Mouse (Mus musculus) CD8-positive naive resting alpha-beta T cell, adult 2 months (primary cell): ENCODE measurements around the gene 2900026A02Rik.

Experiments used
- DNase-seq, 2 experiments: peaks; one replicate each; pipeline ENCODE4 v3.0.0; 2022; ENCODE audit warnings: low read depth in 2 of 2, low spot score in 2 of 2

Gene 2900026A02Rik

DNA sequence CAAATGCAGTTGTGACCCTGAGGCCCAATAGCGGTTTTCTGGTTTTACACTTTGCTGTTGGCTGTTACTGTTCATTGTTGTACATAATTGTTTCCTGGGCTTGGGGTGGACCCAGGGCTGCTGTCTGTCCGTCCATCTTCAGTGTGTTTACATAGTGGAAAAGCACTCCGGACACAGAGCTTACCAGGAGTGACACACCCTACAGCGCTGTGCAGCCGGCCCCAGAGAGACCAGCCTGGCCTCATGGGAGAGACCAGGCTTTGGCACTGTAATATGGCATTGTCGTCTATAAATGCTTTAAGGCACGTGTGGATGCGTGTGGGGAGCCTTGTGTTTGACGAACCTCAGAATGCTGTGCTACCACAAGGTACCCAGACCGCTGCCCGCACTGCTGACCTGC lies 120.6 kb downstream of the 2900026A02Rik start:
- DNase-seq = no peak

DNA sequence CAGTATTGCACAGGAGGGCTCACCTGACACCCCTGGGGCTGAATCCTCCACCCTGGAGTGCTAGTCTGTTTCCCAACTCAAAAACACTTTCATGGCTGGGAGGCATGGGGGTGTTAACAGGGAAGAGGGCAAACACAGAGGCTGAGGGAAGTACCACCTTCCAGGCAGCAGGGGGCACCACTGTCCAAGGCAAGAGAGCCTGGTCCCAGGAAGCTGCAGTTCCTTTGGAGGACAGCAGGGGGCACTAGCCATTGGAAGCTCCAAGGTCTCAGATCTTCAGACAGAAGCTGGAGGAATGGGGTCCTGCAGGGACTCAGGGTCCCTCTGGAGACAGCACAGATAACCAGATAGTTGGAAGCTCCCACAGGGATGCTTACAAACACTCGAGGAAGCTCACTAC lies 121.5 kb downstream of the 2900026A02Rik start:
- peak; percentile 61 to 67 for DNase-seq

DNA sequence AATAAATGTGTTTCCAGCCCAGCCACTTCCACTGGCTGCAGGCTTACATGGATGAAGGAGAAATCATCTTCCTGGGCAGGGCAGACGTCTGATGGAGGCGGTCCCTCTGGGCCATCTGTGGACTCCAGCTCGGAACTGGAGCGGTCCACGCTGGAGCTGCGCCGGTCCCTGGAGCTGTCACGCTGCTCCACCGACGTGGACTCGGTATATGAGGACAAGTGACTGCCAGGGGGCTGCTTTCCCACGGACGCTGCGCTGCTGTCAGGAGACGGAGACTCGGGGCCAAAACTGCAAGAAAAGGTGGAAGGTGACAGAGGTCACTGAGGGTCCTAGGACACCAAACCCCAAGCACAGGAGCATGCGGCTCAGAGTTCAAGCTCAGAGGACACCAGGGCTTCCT lies 123.5 kb downstream of the 2900026A02Rik start:
- DNase-seq = no peak

DNA sequence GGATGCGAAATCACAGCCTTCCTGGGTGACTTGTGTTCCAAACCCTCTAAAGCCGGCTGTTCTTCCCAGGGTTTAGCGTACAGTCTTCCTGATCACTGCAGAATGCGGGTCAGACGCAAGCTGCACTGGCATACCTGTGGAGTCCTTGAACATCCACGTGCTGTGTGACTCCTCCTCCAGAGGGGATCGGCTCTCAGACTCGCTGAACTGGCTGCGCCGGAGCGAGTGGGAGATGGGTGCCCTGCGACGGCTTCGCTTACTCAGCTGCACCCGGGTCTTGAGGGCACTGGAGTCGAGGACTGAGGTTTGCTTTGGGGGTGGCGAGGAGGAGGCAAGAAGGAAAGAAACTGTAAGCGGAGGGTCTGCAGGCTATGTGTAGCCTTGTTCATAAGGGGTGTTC lies 125.6 kb downstream of the 2900026A02Rik start:
- DNase-seq = no peak

DNA sequence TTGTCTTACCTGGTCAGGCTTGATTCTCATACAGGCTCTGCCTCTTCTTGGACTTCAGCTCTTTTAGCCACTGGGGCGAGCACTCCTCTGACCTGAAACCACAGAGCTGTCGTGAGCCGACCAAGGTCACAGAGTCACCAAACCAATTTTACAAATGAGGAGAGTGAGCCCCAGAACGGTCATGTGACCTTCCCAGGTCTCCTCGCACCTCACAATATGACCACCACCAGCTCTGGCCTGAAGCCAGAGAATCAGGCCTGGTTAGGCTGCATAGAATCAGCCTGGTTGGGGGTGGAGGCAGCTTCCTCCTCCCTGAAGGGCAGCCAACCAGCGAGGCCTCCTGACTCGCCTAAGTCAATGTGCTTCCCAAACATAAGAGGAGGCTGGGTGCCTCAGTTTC lies 128.6 kb downstream of the 2900026A02Rik start:
- DNase-seq = no peak

DNA sequence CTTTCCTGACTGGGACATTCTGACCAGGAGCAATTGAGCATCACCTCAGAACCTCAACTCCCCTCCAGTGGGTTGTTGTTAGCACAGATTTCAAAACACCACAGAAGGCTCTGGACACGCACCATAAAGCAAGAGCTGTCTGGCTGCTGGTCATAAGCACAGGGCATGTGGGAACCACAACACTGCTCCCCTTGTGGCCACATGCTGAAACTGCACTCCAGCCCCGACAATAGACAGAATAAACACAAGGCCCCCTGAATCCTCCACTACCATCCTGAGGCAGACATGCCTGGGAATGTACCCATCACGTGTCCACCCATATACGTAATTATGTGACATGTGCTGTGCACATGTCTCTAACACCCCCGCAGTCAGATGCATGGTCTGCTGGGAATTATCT lies 129.9 kb downstream of the 2900026A02Rik start:
- peak in 1 of 2 experiments; percentile 22 for DNase-seq

DNA sequence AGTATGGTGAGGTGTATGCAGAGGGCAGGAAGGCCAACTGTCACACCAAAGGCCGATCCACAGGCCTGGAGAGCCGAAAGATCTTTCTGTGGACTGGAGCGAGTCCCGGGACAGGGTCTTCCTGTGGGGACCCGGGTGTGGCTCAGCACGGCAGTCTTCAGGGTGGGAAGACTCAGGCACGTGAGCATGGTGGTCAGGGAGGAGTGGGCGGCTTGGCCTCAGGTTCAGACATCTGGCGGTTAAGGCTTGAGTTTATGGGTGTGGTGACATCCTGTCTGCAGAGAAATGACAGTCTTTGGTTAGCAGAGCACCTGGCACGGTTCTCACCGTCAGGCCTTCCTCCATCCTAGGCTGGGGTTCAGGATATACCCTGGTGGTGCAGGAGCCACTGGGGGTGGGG lies 130.3 kb downstream of the 2900026A02Rik start:
- peak in 1 of 2 experiments; percentile 8 for DNase-seq

DNA sequence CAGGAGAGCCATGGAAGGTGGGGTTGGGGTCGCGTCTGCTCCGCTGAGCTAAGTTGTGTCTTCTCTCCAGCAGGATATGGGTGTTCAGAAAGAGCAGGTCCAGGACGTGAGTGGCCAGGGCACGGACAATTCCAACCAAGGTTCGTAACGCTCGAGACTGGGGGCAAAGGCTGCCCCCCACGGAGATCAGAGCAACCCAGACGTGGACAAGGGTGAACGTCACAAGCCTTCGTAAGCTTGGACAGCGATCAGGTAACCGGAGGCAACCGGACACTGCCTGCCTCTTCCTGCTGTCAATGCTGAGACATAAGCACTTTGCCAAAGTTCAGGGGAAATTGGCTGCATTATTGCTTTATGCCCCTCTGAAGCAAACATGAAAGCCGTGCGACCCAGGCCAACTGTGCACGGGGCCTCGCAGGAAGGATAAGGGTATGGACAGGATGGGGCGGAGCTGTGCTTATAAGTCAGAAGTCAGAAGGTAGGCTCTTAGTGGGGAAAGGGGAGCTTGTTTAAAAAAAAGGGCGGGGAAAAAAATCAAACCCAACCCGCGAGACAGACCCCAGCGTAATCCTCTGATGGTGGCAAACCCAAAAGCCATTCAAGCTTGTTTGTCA lies 130.9 kb downstream of the 2900026A02Rik start:
- no peak for DNase-seq

DNA sequence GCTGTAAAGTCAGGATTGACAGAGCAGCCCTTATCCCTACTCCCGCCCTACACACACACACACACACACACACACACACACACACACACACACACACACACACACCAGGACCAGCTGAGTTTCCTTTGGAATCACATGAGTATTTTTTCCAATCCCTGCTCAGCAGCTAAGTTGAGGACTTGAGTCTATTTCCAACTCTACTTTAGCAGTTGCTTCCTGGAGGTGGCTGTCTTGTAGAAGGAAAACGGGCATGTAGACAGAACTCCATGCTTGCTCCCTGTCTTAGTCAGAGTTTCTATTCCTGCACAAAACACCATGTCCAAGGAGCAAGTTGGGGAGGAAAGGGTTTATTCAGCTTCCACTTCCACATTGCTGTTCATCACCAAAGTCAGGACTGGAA lies 133.6 kb downstream of the 2900026A02Rik start:
- no peak for DNase-seq

DNA sequence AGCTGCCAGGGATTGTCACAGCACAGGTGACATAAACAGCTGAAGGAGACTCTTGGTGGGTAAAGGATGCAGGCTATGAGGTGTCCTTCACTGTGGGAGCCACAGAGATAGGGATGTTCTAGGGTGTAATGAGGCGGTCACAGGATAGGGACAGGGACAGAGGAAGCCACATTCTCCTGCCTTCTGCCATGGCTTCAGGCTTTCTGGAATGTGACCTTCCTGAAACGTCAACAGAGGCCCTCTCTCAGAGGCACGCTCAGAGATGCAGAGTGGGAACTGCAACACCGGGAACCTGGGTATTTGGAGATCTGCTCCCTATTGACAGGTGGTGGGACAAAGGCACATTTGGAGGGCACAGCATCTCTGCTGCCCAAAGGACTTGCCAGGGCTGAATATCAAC lies 134.0 kb downstream of the 2900026A02Rik start:
- DNase-seq = no peak

DNA sequence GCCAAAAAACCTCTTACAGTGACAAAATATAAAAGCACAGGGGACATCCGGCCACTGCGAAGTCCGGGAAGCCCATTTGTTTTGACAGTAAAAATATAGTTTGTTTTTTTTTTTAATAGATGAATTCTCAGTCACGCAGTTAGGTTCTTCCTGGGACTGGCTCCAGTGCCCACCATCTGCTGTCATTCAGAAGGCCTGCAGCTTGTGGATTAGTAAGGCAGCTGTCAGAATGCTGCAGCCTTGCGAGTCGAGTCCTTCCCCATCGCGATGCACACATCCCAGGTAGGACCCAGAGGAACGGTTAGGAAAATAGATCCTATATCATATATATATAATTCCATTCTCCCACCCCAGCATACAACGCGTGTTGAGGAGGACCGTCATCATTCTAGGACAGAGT lies 134.6 kb downstream of the 2900026A02Rik start:
- no peak for DNase-seq

DNA sequence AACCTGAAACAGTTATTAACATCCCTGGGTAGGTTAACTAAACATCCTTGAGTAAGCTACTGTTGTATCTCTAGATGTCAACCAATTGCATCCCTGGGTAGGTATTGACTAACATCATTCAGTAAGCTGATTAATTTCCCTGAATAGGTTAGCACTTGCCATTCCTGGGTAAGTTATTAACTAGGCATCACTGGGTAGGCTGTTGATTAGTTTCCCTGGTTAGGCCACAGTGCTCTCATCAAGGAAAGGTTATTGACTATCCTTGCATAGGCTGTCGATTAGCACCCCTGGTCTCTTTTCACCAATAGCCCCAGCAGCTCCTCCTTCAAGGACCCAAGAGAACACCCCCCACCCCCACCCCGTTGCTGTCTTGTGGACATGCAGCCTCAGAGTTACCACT lies 135.1 kb downstream of the 2900026A02Rik start:
- no peak for DNase-seq

DNA sequence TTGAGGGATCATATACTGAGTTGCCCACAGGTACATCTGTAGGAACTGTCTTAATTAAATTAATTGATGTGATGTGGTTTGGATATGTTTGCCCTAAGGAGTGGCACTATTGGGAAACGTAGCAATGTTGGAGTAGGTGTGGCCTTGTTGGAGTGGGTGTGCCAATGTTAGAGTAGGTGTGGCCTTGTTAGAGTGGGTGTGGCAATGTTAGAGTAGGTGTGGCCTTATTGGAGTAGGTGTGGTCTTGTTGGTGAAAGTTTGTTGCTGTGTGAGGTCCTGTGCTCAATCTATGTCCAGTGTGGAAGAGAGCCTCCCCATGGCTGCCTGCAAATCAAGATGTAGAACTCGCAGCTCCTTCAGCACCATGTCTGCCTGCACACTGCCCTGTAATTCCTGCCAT lies 136.7 kb downstream of the 2900026A02Rik start:
- DNase-seq = no peak

DNA sequence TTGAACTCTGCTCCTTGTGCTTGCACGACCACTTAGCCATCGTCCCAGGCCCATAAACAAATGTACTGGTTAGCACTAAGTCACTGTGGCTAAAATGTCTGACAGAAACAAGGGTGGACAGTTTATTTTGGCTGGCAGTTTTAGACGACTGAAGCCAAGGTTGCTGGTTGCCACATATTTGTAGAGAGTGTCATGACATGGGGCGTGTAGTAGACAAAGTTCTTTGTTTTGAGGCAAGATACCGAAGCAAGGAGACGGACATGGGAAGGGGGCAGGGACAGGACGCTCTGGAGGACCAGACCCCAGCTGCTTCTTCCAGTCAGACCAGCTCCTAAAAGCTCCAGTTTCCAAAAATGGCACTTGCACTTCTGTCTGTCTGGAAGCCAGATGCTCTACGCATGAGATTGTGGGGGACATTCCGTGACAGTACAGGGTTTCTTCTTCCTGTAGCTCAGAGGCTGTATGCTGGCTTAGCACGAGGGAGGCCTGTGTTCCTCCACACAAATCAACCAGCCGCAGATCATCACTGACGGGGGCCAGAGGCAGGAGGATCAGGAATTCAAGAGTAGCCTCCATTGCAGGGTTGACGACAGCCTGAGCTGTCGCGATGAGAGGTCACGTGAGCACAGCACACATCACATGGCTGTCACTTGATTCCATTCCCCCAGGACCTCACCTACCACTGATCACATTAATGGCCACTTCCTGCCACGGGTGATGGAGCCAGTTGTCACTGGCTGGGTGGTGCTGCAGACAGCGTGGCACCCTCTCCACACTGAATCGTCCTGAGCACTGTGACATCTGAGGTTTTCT lies 138.5 kb downstream of the 2900026A02Rik start:
- no peak for DNase-seq

DNA sequence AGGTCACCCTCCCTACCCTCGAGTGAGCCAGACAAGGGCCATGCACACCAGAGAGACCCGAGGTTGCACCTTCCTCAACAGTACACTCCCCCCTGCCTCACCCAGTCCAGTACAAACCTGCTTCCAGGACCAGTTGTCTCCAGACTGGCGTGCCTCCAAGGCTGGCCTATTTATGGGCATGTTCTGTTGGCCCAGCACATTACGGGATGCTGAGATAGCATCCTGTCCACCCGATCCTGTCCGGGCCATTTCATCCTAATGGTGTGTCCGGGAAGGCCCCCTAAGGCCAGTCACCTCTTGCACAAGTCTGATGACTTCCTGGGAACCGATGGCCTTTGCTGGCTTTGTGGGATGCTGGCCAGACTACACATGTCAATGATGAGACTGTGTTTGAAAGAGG lies 139.6 kb downstream of the 2900026A02Rik start, which contains the start of gene Crybb3:
Gene Crybb3 (minus strand): TSS at position 146 of the 400 bp plus-strand sequence.
- DNase-seq = no peak

DNA sequence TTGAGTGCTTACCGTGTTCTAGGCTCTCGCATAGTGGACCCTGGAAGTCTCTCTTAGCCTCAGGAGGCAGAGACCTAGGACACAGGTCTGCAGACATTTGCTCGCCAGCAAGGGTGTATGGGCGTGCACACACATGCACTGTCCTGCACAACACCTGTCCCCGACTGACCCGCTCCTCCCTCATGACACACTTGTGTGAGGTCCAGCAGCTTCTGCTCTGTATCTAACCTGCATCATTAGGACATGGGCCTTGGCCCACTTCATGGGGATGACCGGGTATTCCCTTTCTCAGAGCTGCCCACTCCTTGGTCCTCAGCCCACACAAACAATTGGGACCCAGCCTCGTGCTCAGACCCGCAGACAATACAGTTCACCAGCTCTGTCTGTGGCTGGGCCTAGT lies 140.0 kb downstream of the 2900026A02Rik start:
- DNase-seq = no peak

DNA sequence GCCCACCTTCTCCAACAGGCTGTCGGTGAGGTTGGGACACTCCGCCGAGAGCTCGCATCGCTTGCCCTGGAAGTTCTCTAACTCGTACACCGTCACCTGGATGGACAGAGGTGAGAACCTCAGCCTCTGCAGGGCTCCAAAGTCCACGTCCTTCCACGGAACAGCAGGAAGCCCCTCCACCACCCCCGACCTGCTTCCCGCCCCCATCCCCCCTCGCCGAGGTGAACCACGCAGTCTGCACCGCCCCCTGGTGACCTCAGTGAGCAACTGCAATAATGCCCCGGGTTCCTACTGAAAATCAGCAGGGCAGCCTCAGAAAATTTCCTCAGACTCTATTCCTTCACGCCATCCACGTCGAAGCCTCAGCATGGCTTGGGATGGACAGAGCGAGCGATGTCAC lies 141.3 kb downstream of the 2900026A02Rik start:
- DNase-seq = no peak

DNA sequence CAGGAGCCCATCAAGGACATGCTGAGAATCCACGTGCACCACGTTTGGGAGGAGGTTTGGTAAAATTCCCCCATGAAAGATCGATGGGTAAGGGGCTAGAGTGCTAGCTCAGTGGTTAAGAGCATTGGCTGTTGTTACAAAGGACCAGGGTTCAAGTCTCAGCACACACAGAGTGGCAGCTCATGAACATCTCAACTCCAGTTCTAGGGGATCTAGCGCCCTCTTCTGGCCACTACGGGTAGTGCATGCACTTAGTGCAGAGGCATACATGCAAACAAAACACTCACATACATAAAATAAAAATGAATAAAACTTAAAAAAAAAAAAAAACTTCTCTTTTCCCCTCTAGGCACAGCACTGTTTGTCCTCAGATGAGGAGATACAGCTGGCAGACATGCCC lies 142.3 kb downstream of the 2900026A02Rik start:
- DNase-seq = no peak

DNA sequence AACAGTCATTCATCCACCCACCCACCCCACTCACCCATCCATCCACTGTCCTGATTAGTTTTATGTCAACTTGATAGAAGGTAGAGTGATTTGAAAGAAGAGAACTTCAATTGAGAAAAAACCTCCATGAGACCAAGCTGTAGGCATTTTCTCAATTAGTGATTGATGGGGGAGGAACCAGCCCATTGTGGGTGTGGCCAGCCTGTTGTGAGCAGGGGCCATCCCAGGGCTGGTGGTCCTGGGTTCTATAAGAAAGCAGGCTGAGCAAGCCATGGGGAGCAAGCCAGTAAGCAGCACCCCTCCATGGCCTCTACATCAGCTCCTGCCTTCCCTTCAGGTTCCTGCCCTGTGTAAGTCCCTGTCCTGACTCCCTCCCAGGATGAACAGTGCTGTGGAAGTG lies 151.0 kb downstream of the 2900026A02Rik start, which contains the start of gene Crybb2:
Gene Crybb2 (minus strand): TSS at position 101 of the 400 bp plus-strand sequence.
- no peak for DNase-seq

DNA sequence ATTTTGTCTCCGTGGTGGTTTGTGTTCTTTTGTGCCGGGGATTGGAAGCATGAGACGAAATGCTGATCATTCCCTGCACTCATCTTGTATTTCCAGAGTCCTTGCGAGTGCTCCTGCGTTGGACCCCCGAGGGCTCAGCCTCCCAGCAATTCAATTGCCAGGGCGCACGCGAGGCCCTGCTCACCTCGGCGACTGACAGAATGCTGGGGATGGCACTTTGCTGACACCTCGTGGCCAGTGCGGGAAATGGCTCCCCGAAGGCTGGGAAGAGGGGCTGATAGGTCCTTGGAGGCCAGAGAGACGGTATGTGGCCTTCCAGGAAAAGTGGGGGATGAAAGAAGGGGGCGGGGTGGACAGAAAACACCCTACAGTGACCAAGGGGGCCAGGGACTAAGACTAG lies 166.7 kb downstream of the 2900026A02Rik start:
- DNase-seq = peak; percentile 58 to 64

DNA sequence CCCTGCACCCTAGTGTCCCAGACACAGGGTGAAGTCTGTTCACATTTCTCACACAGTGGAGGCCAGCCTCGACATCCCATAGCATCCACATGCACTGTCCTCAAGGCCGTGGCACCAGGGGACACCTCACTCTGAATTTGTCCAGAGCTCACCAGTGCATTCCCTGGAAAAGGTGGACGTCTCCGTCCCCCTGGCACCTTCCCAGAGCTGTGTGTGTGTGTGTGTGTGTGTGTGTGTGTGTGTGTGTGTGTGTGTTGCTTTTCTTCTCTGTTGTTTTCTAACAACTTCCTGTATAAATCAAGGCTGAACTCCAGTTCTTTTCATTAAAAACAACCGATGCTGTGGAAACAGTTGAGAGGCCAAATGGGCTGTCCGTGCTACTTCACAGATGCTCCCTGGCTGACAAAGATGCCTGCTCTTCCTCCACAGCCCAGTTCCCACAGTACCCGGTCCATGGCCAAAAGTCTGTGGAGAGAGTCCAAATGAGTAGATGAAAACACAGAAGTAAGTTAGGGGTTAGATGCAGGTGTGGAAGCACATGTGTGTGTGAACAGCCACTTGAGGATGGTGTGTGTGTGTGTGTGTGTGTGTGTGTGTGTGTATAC lies 170.4 kb downstream of the 2900026A02Rik start:
- DNase-seq = no peak

DNA sequence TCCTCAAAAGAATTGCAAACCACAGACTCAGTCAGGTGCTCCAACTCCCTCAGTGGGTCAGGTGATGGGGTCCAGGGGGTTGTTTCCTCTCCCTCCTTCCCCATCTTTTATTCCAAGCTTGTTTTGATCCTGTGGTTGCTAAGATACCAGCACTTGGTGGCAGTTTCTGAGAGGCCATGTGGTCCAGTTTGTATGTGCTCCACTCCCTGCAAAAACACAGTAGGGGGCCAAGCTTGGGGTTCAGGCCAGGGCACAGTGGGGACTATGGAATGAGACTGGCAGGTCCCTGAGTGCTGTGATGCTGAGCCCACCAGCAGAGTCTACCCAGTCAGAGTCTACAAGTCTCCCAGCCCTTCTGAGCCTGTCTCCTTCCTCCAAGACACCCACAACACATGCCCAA lies 171.2 kb downstream of the 2900026A02Rik start:
- no peak for DNase-seq
